Mouse (Mus musculus): ENCODE data around the gene Man1a2.

DNA sequence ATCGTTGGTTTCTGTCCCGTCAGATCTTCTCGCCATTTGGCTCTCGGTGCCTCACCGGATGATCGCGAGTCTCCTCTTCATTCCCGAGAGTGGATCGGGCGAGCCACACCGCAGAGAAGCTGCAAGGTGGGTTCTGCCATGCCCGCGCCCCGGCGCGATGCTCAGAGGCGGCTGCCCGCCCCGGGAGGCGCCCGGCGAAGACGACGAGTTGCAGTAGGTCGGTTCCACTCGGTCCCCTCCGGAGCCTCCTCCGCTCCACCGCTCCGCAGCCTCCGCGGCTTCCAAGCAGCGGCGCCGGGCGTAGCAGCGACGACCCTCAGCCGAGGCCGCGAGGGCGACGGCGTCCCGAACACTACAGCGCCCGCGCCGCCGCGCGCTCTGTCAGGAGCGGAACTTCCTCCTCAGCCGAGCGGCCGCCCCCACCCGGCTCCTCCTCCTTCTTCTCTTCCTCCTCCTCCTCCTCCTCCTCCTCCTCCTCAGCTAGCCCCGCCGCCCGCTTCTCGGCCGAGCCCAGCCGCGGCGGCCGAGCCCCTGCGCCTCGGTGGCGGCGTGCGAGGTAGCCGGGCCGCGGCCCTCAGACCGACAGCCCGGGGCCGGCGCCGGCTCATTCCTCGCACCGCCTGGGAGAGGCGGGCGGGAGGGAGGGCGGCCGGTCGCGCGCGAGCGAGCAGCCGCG, at the start of gene Man1a2:
- TF ChIP-seq CTCF (IDR thresholded peaks at IDR 0.05; ENCODE audit: low read depth, low read length) (no peak), POLR2A (IDR thresholded peaks at IDR 0.05; ENCODE audit: borderline replicate concordance, low read depth, low read length) (peak; percentile 94)
